Mouse (Mus musculus) liver (tissue): ENCODE data around the gene Ncan.
A peak's percentile ranks its signal among the peaks of the same experiment; 100 is the strongest.

Source experiments
- DNase-seq: peaks from one replicate; pipeline ENCODE4 v3.0.0-alpha.2; 2020; ENCODE audit warnings: mixed read lengths

Gene Ncan

DNA sequence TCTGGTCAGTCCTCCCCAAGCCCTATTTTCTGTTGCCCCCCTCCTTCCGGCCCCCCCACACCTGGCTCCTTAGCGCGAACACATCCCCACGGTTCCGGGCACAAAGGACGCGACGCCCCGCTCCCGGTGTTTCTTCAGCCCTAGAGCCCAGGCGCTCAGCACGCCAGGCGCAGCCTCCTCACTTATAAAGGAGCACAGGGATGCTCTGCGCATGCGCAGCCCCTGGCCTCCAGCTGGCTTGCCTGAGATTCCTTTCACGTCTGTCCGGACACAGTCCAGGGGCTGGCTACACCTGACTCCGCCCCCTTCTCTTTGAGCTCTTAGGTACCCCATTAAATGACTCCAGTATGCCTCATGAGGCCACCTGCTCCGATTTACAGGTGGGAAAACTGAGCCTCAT lies at the start of gene Ncan:
TSS of gene Ncan (minus strand) at position 207 of the 400 bp plus-strand sequence.
- DNase-seq: peak; percentile 69

- no peak for DNase-seq
Observed at GRCm38 (mm10) chr8:70170116-70170515, 49.4 kb upstream of the Ncan start.

DNA sequence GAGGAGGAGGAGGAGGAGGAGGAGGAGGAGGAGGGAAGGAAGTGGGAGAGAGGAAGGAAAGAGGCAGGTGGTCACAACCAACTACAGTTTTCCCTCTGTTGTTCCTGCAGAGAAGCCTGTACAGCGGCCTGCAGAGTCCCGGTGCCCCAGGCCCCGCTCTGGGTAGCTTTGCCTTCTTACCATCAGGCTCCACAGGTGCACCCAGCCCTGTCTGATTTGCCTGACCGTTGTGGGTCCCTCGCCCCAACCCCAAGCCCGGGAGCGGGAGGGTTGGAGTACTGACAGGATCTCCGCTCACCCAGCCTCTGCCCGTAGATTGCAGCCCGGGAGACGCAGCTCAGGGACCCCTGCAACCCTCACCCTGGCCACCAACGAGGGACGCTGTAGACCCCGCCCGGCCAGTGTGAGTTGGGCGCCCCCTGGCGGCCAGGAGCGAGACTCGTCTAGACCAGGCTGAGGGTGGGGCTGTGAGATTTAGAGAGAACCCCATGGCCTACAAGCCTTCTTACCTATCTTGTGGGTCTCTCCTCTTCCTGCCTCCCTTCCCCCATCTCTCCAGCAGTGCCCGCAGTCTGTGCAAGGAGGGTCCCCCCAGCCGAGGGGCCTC lies 45.9 kb upstream of the Ncan start:
- peak; percentile 77 for DNase-seq

GRCm38 (mm10) chr8:70163316-70163715 lies 42.6 kb upstream of the Ncan start:
- no peak for DNase-seq

DNA sequence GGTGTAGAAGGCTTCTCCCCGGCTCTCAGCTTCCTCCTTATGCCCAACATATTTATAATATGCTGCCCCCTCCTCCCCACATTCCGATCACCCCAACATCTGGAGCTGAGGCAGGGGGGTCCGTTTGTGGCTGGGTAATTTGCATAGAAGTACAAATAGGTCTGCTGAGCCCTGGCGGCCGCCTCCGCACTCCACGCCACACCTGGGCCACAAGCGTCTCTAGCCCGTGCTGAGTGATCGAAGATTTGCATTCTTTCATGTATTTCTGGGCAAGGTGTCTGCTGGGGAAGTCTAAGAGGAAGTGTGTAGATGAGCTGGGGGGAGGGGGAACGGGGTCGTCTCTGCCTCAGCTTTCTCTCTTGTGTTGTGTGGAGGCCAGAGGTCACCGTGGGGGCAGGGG lies 39.3 kb upstream of the Ncan start:
- no peak for DNase-seq

GRCm38 (mm10) chr8:70159211-70159610 lies 38.5 kb upstream of the Ncan start:
- no peak for DNase-seq

DNA sequence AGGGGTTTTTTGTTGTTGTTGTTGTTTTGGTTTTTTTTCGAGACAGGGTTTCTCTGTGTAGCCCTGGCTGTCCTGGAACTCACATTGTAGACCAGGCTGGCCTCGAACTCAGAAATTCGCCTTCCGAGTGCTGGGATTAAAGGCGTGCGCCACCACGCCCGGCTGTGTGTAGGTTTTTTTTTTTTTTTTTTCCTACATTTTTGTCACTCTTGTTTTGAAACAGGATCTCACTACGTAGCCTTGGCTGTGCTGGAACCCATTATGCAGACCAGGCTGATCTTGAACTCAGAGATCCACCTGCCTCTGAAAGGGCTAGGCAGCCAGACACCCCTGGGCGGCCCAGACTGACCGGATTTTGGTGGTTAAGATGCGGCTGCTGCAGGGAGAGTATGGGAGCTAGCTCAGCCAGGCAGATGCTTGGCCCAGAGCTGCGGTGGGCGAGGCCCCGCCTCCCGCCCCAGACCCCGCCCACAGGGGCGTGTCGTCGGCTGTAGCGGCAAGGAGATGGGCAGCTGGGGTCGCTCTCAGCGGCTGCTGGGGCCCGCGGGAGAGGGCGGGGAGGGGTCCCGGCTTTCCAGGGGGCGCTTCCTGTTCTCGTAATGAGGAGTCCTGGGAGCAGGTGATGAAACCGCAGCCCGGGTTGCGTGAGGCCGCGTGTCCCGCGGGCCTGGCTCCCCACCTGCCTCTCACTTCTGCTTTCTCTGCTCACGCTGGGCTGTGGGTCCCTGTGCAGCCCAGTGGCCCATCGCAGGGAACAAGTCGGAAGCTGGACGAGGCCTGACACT lies 37.6 kb upstream of the Ncan start:
- peak; percentile 87 for DNase-seq

DNA sequence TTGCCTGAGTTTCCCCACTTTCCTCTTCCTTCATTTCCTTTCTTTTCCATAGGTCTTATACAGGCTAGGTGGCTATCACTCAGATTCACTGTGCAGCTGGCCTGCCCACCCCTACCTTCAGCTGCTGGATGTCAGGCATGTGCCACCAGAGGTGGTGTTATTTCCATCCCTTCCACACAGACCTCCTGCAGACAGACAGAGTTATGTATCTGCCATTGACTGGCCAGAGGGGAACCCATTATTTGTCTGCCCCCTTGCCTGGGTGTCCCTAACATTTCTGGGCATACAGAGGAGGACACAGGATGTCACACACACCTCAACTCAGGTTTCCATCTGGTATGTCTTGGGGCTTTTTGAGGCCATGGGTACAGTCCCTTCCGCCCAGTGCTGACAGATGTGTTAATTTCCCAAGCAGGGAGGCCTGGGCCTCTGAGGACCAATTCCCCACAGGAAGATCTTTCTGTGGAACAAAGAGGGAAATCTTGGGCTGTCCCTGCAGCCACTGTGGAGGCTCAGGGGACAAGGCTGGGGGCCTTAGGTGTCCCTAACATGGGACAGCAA lies 36.6 kb upstream of the Ncan start:
- no peak for DNase-seq

DNA sequence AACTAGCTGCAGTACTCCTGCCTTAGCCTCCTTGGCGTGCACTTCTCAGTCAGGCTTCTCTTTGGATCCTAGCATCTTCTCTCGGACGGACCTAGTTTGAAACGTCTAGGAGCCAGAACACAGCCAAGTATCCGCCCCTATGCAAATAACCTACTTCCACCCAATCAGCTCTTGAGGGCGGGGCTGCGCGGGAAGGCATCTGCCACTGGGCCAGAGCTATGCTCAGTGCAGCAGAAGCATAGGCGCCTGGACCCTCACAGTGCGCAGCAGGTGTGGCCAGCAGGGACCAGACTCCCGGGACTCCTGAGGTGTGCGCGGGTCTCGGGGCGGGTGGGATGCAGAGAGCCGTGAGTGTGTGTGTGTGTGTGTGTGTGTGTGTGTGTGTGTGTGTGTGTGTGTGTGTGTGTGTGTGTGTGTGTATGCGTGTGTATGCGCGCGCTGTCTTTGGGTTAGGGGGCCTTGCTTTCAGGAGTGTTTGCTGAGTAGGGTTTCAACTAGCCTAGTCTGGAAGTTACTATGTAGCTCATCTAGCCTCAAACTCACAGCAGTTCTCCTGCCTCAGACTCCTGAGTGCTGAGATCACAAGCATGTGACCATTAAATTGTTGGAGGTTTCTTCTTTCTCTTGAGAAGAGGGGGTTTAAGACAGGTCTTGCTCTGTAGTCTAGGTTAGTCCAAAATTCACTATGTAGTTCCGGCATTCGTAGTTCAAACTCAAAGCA lies 32.0 kb upstream of the Ncan start:
- peak; percentile 89 for DNase-seq

GRCm38 (mm10) chr8:70150158-70150557 lies 29.5 kb upstream of the Ncan start:
- peak; percentile 53 for DNase-seq

DNA sequence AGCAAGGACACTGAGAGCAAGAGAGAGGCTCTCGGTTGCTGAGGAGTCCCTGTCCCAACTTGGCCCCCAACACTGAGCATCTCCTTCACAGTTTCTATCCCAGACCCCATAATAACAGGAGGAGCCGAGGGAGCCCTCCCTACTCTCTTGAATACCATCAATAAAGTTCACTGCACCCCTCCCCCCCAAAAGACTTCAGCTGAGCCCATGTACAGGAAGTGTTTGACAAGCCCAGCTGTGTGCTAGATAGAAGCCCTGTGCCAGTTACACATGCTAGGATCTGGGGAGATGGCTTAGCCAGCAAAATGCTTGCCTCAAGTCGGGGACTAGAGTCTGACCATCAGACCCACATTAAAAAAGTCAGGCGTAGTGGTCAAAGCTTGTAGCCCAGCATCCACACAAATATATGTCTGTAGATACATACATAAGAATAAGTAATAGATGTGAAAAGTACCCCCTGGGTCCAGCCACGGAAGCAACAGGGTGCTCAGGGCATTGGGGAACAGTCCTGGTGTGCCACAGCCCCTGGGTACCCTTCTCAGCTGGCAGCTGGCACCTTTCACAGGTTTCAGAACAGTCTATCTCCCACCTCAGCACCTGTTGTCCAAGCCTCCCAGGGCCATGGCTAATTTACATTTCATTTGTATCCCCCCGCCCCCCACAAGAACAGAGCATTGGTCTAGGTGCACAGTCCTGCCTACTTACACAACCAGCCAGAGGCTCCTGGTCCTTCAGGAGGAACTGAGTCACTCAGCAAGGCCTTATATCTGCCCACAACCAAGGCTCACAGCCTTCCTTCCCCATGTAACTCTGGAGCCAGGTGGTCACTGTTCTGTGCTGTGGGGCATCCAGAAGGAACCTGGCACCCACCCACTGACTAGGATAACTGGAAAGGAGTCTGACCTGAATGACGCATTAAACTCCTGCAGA lies 27.3 kb upstream of the Ncan start:
- no peak for DNase-seq

- no peak for DNase-seq
Observed at GRCm38 (mm10) chr8:70139981-70140380, 19.3 kb upstream of the Ncan start.

- DNase-seq: peak; percentile 100
Observed at GRCm38 (mm10) chr8:70139026-70139857, 18.6 kb upstream of the Ncan start, which contains the start of the genes Rfxank, Borcs8 and Mef2b. Gene Rfxank, minus strand, starts transcription at chr8:70139154. Gene Borcs8, plus strand, starts transcription at chr8:70139499. Gene Mef2b, plus strand, starts transcription at chr8:70139711.

- DNase-seq: no peak
Observed at GRCm38 (mm10) chr8:70137890-70138289, 17.2 kb upstream of the Ncan start.

DNA sequence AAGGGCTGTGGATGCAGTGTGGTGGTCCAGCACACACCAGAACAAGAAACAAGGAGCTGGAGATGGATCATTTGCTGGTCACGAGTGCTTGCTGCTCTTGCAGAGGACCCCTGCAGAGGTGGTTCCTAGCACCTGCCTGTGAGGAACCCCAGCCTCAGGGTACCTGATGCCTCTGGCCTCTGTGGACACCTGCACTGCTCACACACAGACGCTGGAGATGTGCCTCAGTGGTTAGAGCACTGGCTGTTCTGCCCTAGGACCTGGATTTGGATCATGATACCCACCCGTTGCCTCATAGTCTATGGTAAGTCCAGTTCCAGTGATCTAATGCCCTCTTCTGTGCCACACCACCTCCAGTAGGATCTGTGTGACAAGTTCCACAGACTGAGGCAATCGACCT lies 15.9 kb upstream of the Ncan start:
- no peak for DNase-seq

DNA sequence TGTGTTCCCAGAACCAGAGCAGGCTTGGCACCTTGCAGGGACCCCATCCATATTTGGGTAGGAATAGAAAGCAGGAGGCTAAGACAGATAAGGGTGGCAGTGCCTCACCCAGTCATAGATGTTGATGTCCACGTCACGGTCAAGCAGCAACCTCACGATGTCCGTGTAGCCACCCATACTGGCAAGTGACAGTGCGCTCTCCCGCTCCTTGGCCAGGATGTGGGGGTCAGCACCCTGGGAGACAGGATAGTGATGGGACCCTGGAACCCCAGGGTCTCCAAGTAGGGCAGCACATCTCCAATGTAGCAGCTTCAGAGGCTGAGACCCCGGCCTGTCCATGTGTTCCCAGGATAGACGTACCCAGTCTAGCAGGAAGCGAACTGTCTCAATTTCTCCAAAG lies 14.3 kb upstream of the Ncan start:
- DNase-seq: no peak

DNA sequence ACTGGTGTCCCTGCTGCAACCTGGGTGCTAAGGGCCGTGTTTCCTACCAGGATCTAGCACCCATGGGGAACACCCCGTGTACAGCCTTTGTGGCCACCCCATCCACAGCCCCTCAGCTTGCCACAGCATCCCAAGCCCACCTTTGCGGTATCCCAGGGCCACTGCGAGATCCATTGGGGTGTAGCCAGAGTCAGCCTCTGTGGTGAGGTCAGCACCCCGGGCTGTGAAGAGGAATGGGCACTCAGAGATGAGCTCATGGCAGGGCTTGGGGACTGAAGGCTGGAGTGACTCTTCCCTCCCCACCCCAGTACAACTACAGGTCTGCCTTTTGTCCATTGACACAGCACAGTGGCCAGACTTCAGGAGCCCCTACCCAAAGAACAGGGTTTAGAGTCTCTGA lies 13.4 kb upstream of the Ncan start:
- DNase-seq: no peak

GRCm38 (mm10) chr8:70131166-70131883 lies 10.7 kb upstream of the Ncan start, which contains the start of gene Nr2c2ap:
Gene Nr2c2ap, plus strand, starts transcription at chr8:70131333.
- peak; percentile 89 for DNase-seq

GRCm38 (mm10) chr8:70130066-70130465 lies 9.4 kb upstream of the Ncan start:
- no peak for DNase-seq

GRCm38 (mm10) chr8:70129309-70129952 lies 8.8 kb upstream of the Ncan start:
- no peak for DNase-seq
